Mouse (Mus musculus) gastrocnemius, postnatal 4 days (tissue): ENCODE measurements around the gene Sept5. TPM values are rescaled to one million over a fixed set of nuclear protein-coding genes. Genes with fewer than 3 reads are reported as not detected.
A peak's percentile ranks its signal among the peaks of the same experiment; 100 is the strongest.

Experiments
- DNase-seq, 2 experiments: peaks; one replicate each; pipeline ENCODE4 v3.0.0; 2021 to 2022; ENCODE audit warnings: low spot score in 2 of 2, mixed read lengths in 2 of 2
- total RNA-seq, 2 experiments: library from RNA; stranded (reverse); gene quantifications; 2 replicates each; pipeline ENCODE4 v1.2.3; 2021

Gene Sept5
- total RNA-seq, 2 experiments from 2014 or later = 11.3 to 12.9 TPM

DNA sequence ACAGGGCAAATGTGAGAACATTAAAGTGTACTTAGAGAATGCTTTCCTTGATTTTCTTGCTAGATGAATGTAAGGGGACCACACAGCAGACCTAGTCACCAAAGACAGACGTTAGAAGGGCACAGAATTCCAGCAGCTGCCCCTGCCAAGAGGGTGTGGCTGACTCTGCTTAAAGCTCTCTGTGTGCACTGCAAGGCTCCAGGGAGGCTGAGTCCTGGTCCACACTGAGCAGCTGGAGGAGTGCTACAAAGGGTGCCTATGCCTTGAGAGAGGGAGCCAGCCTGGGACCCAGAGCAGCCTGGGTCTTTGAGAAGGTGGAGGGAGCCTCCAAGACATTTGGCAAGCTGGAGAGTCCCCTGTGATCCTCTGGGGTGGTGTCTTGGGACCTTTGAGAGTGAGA, 3.6 kb upstream of the Sept5 start:
- no peak for DNase-seq

DNA sequence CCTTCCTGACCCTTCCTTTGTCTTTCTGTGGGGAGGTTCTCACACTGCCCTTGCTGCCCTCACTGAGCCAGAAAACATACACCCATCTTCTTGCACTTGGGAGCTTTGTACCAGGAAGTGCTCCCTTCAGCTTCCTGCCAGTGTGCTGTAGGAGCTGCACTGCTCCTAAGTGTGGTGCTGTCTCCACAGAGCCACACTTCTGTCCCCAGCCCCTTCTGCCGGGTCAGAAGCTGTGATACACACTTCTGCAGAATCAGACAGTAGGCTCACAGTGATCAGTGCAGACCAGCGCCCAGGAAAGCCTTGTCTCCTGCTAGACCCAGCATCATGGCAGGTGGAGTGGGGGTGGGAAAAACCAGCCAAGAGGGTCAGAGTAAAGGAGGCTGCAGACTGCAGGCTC, 3.1 kb upstream of the Sept5 start:
- DNase-seq = no peak

DNA sequence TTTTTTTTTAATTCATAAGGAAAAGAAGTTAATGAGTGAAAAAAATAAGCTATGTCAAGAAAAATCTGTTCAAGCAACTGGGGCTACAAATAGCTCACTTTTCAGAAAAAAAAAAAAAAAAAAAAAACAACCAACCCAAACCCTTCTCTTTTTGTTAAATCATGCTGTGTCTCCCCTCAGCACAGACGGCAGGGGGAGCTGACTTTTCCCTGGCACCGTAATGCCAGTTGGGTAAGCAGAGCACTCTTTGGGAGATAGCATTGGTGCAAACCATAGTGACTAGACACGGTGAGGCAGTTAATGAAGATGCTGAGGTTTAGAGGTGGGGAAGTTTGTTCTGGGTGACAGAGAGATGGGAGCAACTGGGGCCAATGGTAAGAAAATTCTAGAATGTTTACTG, 2.3 kb upstream of the Sept5 start:
- no peak for DNase-seq

- no peak for DNase-seq
Observed at GRCm38 (mm10) chr16:18631141-18631540, 1.4 kb upstream of the Sept5 start.

DNA sequence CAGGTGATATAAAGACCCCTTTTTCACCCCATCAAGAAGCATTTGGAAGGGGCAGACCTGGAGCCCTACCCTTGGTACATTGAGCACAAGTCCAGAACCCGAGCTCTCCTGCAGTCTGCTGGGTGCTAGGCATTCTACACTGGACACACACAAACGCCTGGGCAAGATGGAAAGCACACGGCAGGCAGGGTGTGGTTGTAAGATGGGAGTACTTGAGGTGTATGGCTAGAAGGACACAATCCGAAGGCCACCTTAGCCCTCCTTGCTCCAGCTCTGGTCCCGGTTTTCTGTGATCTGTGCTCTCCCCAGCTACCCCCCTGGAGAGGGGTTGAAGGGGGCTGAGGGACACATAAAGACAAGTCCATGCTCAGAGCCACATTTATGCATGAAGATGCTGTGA, 537 bp upstream of the Sept5 start:
- DNase-seq = no peak

DNA sequence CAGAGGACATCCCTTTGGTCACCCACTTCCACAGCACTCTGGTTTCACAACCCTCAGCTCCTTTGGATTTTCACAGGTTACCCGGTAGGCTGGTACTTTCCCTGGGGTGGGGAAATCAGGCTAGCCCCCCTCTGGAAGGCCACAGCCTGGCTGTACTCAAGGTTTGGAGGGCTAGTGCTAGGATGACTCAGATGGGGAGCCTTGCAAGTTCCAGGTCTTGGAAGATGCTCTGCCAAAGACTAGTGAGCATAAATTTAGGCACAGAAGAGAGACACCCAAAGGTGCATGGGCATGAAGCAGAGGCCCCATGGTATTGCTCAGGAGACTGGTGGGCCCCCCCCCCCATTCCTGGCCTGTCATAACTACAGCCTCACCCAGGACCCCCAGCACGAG, 810 bp downstream of the Sept5 start:
- DNase-seq = no peak

DNA sequence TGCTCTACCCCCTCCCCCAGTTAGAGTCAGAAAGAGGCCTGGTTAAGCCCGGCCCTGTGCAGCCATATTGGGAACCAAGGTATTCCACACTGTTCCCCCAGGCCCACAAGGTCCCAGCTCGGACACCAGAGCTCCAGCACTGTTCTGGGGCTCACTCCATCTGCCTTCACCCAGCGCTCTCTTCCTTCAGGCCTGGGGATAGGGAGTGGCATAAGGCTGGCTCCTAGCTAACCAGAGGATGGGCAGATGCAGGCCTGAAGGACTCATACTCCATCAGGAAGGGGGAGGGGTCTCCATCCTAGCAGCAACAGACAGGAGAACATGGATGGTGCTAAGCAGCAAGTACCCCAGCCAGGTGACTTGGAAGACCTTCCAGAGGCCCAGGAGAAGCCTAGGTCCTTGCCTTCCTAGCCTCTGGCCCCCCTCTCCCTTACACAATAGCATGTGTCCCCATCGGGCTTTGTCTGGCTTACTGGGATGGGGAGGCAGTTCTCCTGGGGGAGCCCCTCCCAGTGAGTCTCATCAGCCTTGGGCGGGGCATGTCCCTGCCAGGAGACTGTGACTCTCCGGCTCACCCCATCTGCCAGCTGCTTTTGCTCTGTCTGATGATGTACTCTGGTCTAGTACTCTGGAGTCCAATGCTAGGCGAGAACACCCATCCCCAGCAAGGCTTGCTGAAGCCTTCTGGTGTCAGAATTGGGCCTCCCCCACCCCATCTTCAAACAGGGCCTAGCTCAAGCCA, 1.4 kb downstream of the Sept5 start:
- DNase-seq = peak in 1 of 2 experiments; percentile 11

GRCm38 (mm10) chr16:18627163-18627562, 2.6 kb downstream of the Sept5 start:
- peak in 1 of 2 experiments; percentile 17 for DNase-seq

GRCm38 (mm10) chr16:18626376-18626878, 3.3 kb downstream of the Sept5 start, which contains the start of gene Gm49601:
Gm49601 (minus strand) TSS chr16:18626427.
- DNase-seq = peak; percentile 76 to 81

GRCm38 (mm10) chr16:18625791-18626311, 3.9 kb downstream of the Sept5 start:
- DNase-seq = peak in 1 of 2 experiments; percentile 27

DNA sequence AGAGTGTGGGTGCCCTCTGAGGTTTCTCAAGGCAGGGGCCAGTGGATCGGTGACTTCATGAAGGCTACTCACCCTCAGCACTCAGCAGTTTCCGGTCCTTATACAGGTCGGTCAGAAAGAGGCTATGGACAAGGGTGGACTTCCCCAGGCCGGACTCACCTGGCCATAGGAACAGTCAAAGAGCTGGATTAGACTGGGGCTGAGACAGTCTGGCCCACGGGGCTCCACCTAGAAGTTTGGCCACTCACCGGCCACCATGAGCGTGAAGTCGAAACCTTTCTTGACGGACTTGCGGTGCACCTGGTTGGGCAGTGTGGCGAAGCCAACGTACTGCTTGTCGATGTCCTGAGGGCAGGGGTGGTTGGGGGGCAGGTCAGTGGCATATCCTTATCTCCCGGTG, 4.7 kb downstream of the Sept5 start:
- DNase-seq = no peak

GRCm38 (mm10) chr16:18624641-18625040, 5.1 kb downstream of the Sept5 start:
- DNase-seq = no peak

- DNase-seq = no peak
Observed at GRCm38 (mm10) chr16:18623751-18624540, 5.8 kb downstream of the Sept5 start.

GRCm38 (mm10) chr16:18622916-18623750, 6.6 kb downstream of the Sept5 start:
- DNase-seq = no peak

DNA sequence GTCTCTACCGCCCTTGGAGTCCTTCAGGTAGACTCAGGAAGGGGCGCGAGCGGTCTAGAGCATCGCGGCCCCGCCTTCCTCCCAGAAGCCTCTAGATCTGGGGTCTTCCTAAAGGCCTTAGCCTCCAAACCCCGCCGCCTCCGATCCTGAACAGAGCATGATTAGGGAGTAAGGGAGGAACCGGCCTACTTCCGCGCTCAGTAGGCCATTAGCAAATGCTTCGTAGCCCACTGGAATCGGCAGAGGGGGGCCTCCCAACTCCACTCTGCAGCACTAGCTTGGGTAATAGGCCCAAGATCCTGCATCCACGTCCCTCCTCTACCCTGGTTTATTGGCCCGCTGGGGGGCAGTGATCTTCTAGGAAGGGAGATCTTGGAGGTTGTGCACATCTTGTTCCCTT, 7.7 kb downstream of the Sept5 start, which contains the start of gene Gp1bb:
Gene Gp1bb, minus strand, starts transcription at position 385 of the 400 bp plus-strand sequence.
- DNase-seq = no peak

GRCm38 (mm10) chr16:18621362-18622001, 8.3 kb downstream of the Sept5 start:
- DNase-seq = no peak

- DNase-seq = no peak
Observed at GRCm38 (mm10) chr16:18620601-18621361, 9.0 kb downstream of the Sept5 start.

DNA sequence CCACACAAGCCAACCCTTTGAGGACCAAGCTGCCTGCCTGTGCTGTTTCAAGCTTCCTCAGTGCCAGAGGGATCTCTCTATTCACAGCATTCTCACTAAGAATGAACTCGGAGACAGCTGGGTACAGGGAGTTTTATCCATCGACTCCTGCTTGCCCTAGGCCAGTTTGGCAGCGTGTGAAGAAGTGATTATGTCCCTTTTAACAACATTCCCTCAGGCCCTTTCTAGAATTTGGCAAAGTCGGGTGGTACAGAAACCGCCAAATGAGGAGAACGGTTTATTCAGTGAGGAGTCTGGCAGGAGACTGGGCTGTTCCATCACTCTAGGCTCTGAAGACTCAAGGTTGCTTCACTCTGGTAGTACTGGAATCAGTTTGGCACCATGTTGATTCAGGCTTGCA, 9.6 kb downstream of the Sept5 start:
- DNase-seq = no peak

DNA sequence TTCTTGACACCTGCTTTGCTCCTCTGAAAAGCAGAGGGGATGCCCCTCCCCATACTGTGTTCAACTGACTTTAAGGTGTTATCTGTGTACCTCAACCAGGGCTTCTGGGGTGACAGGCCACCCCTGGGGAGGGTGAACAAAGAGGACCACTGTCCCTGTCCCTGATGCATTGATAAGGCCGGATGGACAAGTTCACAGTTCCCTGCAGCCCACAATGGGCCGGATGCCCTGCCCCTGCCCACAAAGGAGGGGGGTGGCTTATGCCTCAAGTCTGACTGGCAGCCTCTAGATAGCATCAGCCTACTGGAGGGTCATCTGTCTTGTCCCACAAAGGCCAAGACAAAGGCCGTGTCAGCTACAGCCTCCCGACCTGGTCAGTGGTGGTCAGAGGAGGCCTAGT, 10.6 kb downstream of the Sept5 start:
- DNase-seq = no peak

DNA sequence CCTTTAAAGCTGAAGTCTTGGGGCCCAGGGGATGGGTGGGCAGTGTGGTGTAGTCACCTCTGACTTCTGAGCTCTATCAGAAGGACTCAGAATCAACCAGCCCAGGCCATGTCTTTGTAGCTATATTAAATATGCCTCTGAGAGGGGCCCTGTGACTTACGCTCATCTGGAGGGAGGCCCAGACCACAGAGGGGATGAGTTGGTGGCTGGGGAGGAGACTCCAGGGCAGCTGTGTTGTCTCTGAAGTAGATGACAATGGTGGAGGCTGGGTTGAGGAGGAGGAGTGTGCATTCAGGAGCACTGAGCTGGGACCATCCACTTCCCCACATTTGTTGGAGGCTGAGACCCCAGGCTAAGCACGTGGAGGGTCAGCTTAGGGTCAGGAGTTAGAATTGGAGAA, 11.5 kb downstream of the Sept5 start:
- no peak for DNase-seq
